Mouse (Mus musculus): Measurements from ENCODE around the gene Olfml1. TPM values are rescaled to one million over a fixed set of nuclear protein-coding genes. Genes with fewer than 3 reads are reported as not detected.

The Olfml1 gene
- total RNA-seq, 1 experiment from 2014 or later, result not detected

DNA sequence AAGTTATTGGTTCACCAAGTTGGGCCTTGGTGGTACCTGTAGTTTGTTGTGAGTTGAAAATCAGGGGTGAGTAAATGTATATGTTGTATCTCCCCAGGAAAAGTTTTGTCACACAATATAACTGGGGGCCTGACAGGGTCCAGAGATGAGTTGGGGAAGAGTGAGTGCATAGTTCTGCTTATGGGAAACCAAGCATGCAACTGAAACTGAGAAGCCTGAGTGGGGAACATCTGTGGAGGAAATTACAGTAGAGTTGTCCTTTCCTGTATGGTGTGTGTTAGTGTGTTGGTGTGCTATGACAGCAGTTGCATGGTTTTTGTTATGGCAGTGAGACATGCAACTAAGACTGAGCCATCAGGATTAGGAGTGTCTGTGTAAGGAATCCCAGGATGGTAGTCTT, 61.1 kb downstream of the Olfml1 start:
- ATAC-seq (replicated peaks; ENCODE audit: insufficient number of reproducible peaks, low FRiP score, low TSS enrichment, poor library complexity, severe bottlenecking), result no peak

DNA sequence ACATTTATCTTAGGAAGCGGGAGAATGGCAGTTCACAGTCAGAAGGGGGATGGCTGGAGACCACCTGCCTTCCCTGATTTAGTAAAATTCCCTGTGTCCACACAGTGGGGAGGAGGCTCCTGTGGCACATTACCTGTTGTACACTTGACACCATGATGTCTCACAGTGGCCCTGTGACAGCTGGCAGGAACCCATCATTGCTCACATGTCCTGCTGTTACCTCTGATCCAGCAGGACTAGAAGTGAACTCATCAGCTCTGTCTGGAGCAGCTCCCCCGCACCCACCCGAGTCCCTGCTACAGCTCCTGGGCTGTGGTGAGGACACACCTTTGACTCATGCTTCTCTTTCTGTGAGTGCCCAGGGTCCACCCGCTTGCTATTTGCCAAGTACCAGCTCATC, 66.0 kb downstream of the Olfml1 start:
- ATAC-seq (replicated peaks; ENCODE audit: insufficient number of reproducible peaks, low FRiP score, low TSS enrichment, poor library complexity, severe bottlenecking), result no peak

DNA sequence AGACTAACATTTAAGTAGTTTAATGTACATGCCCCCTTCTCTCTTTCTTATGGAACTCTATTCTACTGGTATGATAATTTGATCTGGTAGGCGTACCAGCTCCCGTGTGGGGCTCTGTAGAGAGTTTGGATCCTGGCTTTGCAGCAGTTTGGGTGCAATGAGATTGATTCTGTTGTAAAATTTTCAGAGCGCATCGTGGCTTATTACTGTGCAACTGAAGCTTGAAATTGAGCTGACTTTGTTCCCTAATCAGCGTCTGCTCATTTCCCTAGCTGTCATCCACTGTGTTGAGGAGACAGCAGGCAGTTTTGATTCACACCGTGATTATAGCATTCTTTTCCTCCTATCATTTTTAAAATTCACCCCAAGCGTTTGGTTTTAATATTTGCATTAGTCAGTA, 70.2 kb downstream of the Olfml1 start:
- no peak for ATAC-seq (replicated peaks; ENCODE audit: insufficient number of reproducible peaks, low FRiP score, low TSS enrichment, poor library complexity, severe bottlenecking)

DNA sequence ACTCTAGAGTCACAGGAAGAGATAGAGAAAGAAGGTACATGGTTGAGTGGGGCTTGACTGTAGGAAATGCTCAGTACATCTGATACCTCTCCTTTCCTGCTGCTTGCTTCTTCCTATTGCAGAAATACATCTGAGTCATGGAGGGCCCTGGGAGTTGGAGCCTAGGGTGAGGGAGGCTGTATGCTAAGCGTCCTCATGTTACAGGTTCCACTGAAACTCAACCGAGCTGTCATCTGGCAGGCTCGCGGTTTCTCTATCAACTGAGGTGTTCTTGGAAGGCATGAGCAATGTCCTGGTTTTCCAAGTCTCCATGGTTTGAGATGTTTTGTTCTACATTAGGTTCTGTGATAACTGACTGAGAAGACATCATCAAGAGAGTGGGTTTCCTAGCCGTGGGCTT, 70.8 kb downstream of the Olfml1 start:
- ATAC-seq (replicated peaks; ENCODE audit: insufficient number of reproducible peaks, low FRiP score, low TSS enrichment, poor library complexity, severe bottlenecking), result no peak

Other genes with a start within 250 kb of the Olfml1 start
- not detected in 3 replicates for gene Syt9, start 196.7 kb upstream of the Olfml1 start, total RNA-seq (2017)
- 7.1 to 20.0 TPM (median 12.9 TPM) in 3 replicates for gene Ppfibp2, start 27.8 kb downstream of the Olfml1 start, total RNA-seq (2017)
- not detected in 3 replicates for gene 5330417H12Rik, start 57.7 kb downstream of the Olfml1 start, total RNA-seq (2017)
- gene Cyb5r2, start 190.6 kb downstream of the Olfml1 start, total RNA-seq (2017), result not detected in 3 replicates
- not detected in 3 replicates for gene Ovch2, start 233.8 kb downstream of the Olfml1 start, total RNA-seq (2017)
- gene Olfr467, start 244.8 kb downstream of the Olfml1 start, total RNA-seq (2017), result not detected in 3 replicates